Mouse (Mus musculus): ENCODE measurements around the gene Pfkm. TPM values are rescaled to one million over a fixed set of nuclear protein-coding genes. Genes with fewer than 3 reads are reported as not detected.
A peak's percentile ranks its signal among the peaks of the same experiment; 100 is the strongest.

Pfkm gene
- polyA plus RNA-seq (2016; fragmentation: Nextera tagmentation; extraction: Ambion mirVana) = 36.3 and 42.9 TPM in 2 replicates

- no peak for DNase-seq (ENCODE audit: low spot score)
Observed at GRCm38 (mm10) chr15:98092372-98093120, at the start of gene Pfkm. Gene Pfkm (plus strand): TSS chr15:98092589.

DNA sequence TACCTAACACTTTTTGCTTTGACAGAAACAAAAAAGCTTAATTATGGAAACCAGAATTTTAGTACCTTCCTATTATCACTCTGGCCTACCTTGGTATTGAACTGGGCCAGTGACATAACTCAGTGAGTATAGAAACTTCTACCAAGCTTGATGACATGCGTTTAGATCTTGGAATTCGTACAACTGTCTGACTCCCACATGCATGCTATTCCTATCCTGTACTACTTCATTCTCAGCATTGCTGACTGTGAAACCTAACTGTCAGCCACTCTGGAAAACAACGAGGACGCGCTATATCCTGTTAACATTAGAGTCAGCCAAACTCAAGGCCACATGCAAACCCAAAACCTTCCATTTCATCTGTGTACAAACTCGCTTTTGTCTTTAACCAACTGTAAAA lies 48.4 kb upstream of the Pfkm start:
- no peaks in the 10 kb centered on the region for H3K9me3 ChIP-seq (replicated peaks)
- H3K27me3 ChIP-seq (ENCODE audit: low read depth, poor library complexity, severe bottlenecking) = no peaks in the 10 kb centered on the region
- H3K4me1 ChIP-seq = no peaks in the 10 kb centered on the region
- H3K4me3 ChIP-seq = no peak overlapping the region
- H3K36me3 ChIP-seq = peaks cover 98% of the 10 kb centered on the region
- H3K27ac ChIP-seq = no peak overlapping the region
- no peak for DNase-seq (ENCODE audit: low spot score)
- WGBS = 97% methylated on average over 6 of the region's 6 CpGs

More at GRCm38 (mm10) chr15:98092372-98093120, at the start of gene Pfkm:
- Histone ChIP-seq H3K27me3 (ENCODE audit: low read depth, poor library complexity, severe bottlenecking) (no peaks in the 10 kb centered on the region), H3K27ac (peak within 1 kb of the TSS; percentile 98), H3K4me1 (peaks cover 22% of the 10 kb centered on the region), H3K4me3 (peak within 1 kb of the TSS; percentile 96), H3K9me3 (replicated peaks) (no peaks in the 10 kb centered on the region), H3K36me3 (peaks cover 23% of the 10 kb centered on the region)
- under 1% methylated on average over 30 of the region's 30 CpGs for WGBS

DNA sequence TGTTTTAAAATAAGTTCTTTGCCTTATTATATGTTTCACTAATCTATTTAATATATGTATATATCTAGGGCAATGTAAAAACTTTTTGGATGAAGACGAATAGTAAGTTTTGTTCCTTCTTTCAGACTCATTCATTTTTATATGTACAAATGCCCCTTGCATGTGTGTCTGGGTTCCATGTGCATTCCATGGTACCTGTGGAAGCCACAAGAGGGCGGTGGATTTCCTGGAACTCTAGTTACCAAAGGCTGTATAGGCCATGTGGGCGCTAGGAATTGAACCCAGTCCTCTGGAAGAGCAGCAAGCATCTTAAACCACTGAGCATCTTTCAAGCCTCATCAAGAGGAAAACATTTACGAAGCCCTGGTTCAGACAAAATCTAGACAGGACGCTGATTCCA lies 48.0 kb upstream of the Pfkm start:
- Histone ChIP-seq H3K27ac (no peak overlapping the region), H3K4me1 (no peaks in the 10 kb centered on the region), H3K27me3 (ENCODE audit: low read depth, poor library complexity, severe bottlenecking) (no peaks in the 10 kb centered on the region), H3K4me3 (no peak overlapping the region), H3K9me3 (replicated peaks) (no peaks in the 10 kb centered on the region), H3K36me3 (peaks cover 98% of the 10 kb centered on the region)
- no peak for DNase-seq (ENCODE audit: low spot score)
- WGBS = 94% methylated on average over 5 of the region's 5 CpGs

DNA sequence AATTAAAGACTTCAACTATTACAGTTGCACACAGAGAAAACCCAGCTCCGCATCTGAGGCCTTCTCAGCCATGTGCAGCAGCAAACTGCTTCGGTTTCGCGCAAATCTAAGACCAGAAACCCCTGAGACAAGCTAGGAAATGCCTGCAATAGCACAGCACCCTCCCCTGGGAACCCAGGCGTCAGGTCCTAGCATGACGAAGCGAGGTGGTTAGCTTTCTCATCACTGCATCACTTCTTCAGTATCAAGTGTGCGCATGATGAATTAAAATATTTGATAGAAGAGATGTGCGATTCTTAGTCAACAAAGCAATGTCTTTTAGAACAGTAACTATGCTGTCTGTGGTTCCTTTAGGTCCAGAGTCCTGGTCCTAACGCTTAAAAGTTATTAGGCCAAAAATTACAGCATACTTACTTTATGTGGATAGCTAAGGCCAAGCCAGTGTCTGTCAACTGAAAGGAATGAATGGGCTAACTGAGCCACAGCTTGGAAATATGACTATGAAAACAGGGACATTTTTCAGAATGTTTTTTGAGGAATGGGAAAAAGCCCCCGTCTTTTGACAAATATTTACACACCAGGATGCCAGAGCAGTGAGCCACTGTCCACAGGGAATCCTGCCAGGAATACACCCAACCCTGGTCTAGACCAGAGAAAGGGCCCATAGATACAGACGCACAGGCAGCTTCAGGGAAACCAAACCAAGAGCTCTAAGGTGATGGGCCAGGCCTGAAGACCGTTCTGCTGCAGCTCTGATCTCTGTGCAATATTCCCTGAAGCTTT lies 43.3 kb upstream of the Pfkm start:
- no peak for DNase-seq (ENCODE audit: low spot score)
- no peak overlapping the region for H3K27ac ChIP-seq

DNA sequence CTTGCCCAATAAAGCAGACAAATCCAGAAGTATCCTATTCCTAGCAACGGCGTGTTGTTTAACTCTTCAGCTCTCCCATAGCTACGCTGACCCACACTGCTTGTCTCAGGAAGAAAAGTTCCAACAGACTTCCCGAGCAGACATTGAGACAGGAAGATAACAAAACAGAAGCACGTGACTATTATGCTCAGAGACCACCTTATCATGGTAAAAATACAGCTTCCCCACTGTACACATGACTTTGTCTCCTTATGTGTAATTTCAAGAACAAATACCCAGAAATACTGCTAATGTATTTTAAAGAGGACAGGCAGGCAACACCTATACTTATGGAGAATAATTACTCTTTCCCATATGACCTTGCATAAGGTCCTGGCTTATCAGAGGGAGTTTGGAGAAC lies 40.7 kb upstream of the Pfkm start:
- Histone ChIP-seq H3K4me1 (no peaks in the 10 kb centered on the region), H3K4me3 (no peak overlapping the region), H3K27me3 (ENCODE audit: low read depth, poor library complexity, severe bottlenecking) (no peaks in the 10 kb centered on the region), H3K27ac (no peak overlapping the region), H3K9me3 (replicated peaks) (no peaks in the 10 kb centered on the region), H3K36me3 (peaks cover 88% of the 10 kb centered on the region)
- 90% methylated on average over 5 of the region's 5 CpGs for WGBS
- no peak for DNase-seq (ENCODE audit: low spot score)

More for the DNA sequence above, 43.3 kb upstream of the Pfkm start:
- Histone ChIP-seq H3K27me3 (ENCODE audit: low read depth, poor library complexity, severe bottlenecking) (no peaks in the 10 kb centered on the region), H3K36me3 (peaks cover 92% of the 10 kb centered on the region), H3K4me3 (no peak overlapping the region), H3K4me1 (no peaks in the 10 kb centered on the region), H3K9me3 (replicated peaks) (no peaks in the 10 kb centered on the region)
- WGBS = 96% methylated on average over 13 of the region's 13 CpGs

- H3K9me3 ChIP-seq (replicated peaks) = no peaks in the 10 kb centered on the region
- peaks cover 88% of the 10 kb centered on the region for H3K36me3 ChIP-seq
- WGBS = 47% methylated on average over 5 of the region's 5 CpGs
- H3K4me1 ChIP-seq = no peaks in the 10 kb centered on the region
- peak; percentile 54 for DNase-seq (ENCODE audit: low spot score)
- no peak overlapping the region for H3K4me3 ChIP-seq
- no peaks in the 10 kb centered on the region for H3K27me3 ChIP-seq (ENCODE audit: low read depth, poor library complexity, severe bottlenecking)
- no peak overlapping the region for H3K27ac ChIP-seq
Observed at GRCm38 (mm10) chr15:98055246-98055645, 37.1 kb upstream of the Pfkm start.

DNA sequence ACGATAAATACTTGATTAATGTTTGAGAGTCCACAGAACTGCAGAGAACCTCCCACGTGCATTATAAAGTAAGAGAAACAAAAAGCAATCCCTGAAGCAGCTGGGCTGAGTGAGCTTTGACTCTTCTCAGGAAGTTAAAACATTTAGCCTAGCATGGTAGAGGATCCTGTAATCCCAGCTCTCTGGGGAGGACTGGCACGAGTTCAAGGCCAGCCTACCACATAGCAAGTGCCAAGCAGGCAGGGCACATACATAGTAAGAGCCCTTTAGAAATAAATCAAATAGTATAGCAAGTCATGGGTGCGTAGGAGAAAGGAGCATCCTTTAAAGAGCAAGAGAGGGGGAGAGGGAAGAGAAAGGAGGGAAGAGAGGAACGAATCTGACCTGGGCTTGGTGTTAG lies 26.5 kb upstream of the Pfkm start:
- 94% methylated on average over 5 of the region's 5 CpGs for WGBS
- no peaks in the 10 kb centered on the region for H3K9me3 ChIP-seq (replicated peaks)
- no peak overlapping the region for H3K4me3 ChIP-seq
- H3K4me1 ChIP-seq = no peaks in the 10 kb centered on the region
- H3K27me3 ChIP-seq (ENCODE audit: low read depth, poor library complexity, severe bottlenecking) = no peaks in the 10 kb centered on the region
- no peak overlapping the region for H3K27ac ChIP-seq
- DNase-seq (ENCODE audit: low spot score) = no peak
- H3K36me3 ChIP-seq = peaks cover 100% of the 10 kb centered on the region

- Histone ChIP-seq H3K4me1 (no peaks in the 10 kb centered on the region), H3K36me3 (peaks cover 99% of the 10 kb centered on the region), H3K9me3 (replicated peaks) (no peaks in the 10 kb centered on the region), H3K27me3 (ENCODE audit: low read depth, poor library complexity, severe bottlenecking) (no peaks in the 10 kb centered on the region), H3K4me3 (no peak overlapping the region), H3K27ac (no peak overlapping the region)
- no peak for DNase-seq (ENCODE audit: low spot score)
- 96% methylated on average over 12 of the region's 12 CpGs for WGBS
Observed at GRCm38 (mm10) chr15:98066602-98067001, 25.8 kb upstream of the Pfkm start.

GRCm38 (mm10) chr15:98067492-98067891 lies 24.9 kb upstream of the Pfkm start:
- Histone ChIP-seq H3K4me1 (no peaks in the 10 kb centered on the region), H3K9me3 (replicated peaks) (no peaks in the 10 kb centered on the region), H3K27me3 (ENCODE audit: low read depth, poor library complexity, severe bottlenecking) (no peaks in the 10 kb centered on the region), H3K4me3 (no peak overlapping the region), H3K27ac (no peak overlapping the region), H3K36me3 (peaks cover 99% of the 10 kb centered on the region)
- DNase-seq (ENCODE audit: low spot score) = no peak
- 73% methylated on average over 3 of the region's 3 CpGs for WGBS

DNA sequence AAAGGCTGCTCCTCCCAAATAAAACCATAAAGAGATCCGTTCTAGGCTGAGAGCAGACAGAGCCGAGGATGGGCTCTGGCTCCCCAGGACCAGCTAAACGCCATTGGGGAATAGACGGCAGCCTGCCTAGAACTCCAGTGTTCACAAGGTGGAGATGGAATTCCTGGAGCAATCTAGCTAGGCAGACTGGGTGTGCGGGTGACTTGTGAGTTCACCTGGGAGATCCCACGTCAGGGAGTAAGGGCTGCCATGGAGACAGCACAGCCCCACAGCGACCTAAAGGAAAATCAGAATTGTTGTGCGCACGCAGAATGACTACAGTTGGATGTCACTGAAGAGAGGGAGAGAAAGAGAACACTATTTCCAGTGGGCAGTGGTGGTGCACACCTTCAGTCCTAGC lies 23.9 kb upstream of the Pfkm start:
- Histone ChIP-seq H3K9me3 (replicated peaks) (no peaks in the 10 kb centered on the region), H3K27ac (no peak overlapping the region), H3K27me3 (ENCODE audit: low read depth, poor library complexity, severe bottlenecking) (no peaks in the 10 kb centered on the region), H3K4me3 (no peak overlapping the region), H3K4me1 (no peaks in the 10 kb centered on the region), H3K36me3 (peaks cover 99% of the 10 kb centered on the region)
- DNase-seq (ENCODE audit: low spot score) = no peak
- WGBS = 91% methylated on average over 9 of the region's 9 CpGs

GRCm38 (mm10) chr15:98069566-98070245 lies 22.7 kb upstream of the Pfkm start:
- no peak for DNase-seq (ENCODE audit: low spot score)
- H3K9me3 ChIP-seq (replicated peaks) = no peaks in the 10 kb centered on the region
- no peaks in the 10 kb centered on the region for H3K27me3 ChIP-seq (ENCODE audit: low read depth, poor library complexity, severe bottlenecking)
- peaks cover 99% of the 10 kb centered on the region for H3K36me3 ChIP-seq
- 91% methylated on average over 8 of the region's 8 CpGs for WGBS
- no peak overlapping the region for H3K27ac ChIP-seq
- no peak overlapping the region for H3K4me3 ChIP-seq
- H3K4me1 ChIP-seq = no peaks in the 10 kb centered on the region

- DNase-seq (ENCODE audit: low spot score) = no peak
- Histone ChIP-seq H3K27ac (no peak overlapping the region), H3K9me3 (replicated peaks) (no peaks in the 10 kb centered on the region), H3K27me3 (ENCODE audit: low read depth, poor library complexity, severe bottlenecking) (no peaks in the 10 kb centered on the region), H3K4me1 (no peaks in the 10 kb centered on the region), H3K36me3 (peaks cover 99% of the 10 kb centered on the region), H3K4me3 (no peak overlapping the region)
- 96% methylated on average over 3 of the region's 3 CpGs for WGBS
Observed at GRCm38 (mm10) chr15:98070376-98070775, 22.0 kb upstream of the Pfkm start.

DNA sequence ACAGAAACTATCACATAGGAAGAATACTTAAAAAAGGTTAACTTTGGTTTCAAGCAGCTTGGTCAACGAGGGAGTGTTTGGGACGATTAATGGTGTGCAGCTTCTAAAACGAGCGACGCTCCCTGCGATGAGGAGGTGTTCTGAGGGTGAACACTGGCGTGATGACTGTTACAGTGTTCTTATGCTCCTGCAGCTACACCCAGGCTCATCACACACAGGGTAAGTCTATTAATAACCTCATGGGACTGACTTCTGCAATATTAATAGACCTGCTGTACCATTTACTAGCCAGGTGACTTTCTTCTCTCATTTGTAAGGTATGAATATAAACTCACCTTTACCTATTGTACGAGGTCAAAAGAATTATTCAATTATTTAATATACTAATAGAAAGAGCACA lies 17.9 kb upstream of the Pfkm start:
- DNase-seq (ENCODE audit: low spot score) = no peak
- Histone ChIP-seq H3K4me1 (no peaks in the 10 kb centered on the region), H3K4me3 (no peak overlapping the region), H3K36me3 (peaks cover 99% of the 10 kb centered on the region), H3K9me3 (replicated peaks) (no peaks in the 10 kb centered on the region), H3K27ac (no peak overlapping the region), H3K27me3 (ENCODE audit: low read depth, poor library complexity, severe bottlenecking) (no peaks in the 10 kb centered on the region)
- WGBS = 94% methylated on average over 8 of the region's 8 CpGs

All from limb, embryonic 10.5 days (tissue).